Mouse (Mus musculus) embryonic facial prominence, embryonic 13.5 days (tissue): ENCODE measurements around the gene Ankrd11. TPM values are rescaled to one million over a fixed set of nuclear protein-coding genes. Genes with fewer than 3 reads are reported as not detected.
A peak's percentile ranks its signal among the peaks of the same experiment; 100 is the strongest.

Experiments
- ATAC-seq: fragments of 200-750 bp; cut with Nextera tagmentation; 2 replicates; pipeline ENCODE4 v1.8.0; 2017; ENCODE audit warnings: low read depth; ENCODE audit not compliant: insufficient number of reproducible peaks, insufficient read depth, low FRiP score, low TSS enrichment
- H3K27ac ChIP-seq: fragments of 300-500 bp; sonication (generic); 2 replicates; pipeline ENCODE4 v1.5.1; 2015; ENCODE audit warnings: moderate library complexity, mild to moderate bottlenecking, inconsistent platforms
- H3K27me3 ChIP-seq: fragments of 300-500 bp; sonication (generic); 2 replicates; pipeline ENCODE4 v1.6.1; 2015; ENCODE audit warnings: mild to moderate bottlenecking, inconsistent platforms
- H3K36me3 ChIP-seq: fragments of 300-500 bp; sonication (generic); 2 replicates; pipeline ENCODE4 v1.6.1; 2015; ENCODE audit warnings: mild to moderate bottlenecking, inconsistent platforms
- H3K4me1 ChIP-seq: fragments of 300-500 bp; sonication (generic); 2 replicates; pipeline ENCODE4 v1.6.1; 2015; ENCODE audit warnings: inconsistent platforms
- H3K4me2 ChIP-seq: fragments of 300-500 bp; sonication (generic); 2 replicates; pipeline ENCODE4 v1.6.1; 2015; ENCODE audit warnings: moderate library complexity, mild to moderate bottlenecking, inconsistent platforms
- H3K4me3 ChIP-seq: fragments of 300-500 bp; sonication (generic); 2 replicates; pipeline ENCODE4 v1.5.1; 2015; ENCODE audit warnings: mild to moderate bottlenecking, inconsistent platforms
- H3K9ac ChIP-seq: fragments of 300-500 bp; sonication (generic); 2 replicates; pipeline ENCODE4 v1.6.1; 2015; ENCODE audit warnings: mild to moderate bottlenecking, inconsistent platforms
- H3K9me3 ChIP-seq: fragments of 300-500 bp; sonication (generic); 2 replicates; pipeline ENCODE4 v1.6.1; 2016; ENCODE audit warnings: inconsistent platforms
- WGBS: fragments of 180-500 bp; shearing (Covaris S2); methylation state at CpG from one replicate; pipeline ENCODE4 v1.1.7; 2015; ENCODE audit warnings: mixed read lengths; 5-methylcytosine and 5-hydroxymethylcytosine counted together
- polyA plus RNA-seq: library from polyadenylated mRNA; unstranded; fragments of >200 nt; fragmentation: Nextera tagmentation; extraction: Ambion mirVana; gene quantifications from 2 replicates; pipeline ENCODE4 v1.2.1, GENCODE M21; 2015

The Ankrd11 gene
- polyA plus RNA-seq, 1 experiment from 2014 or later = 40.9 TPM

DNA sequence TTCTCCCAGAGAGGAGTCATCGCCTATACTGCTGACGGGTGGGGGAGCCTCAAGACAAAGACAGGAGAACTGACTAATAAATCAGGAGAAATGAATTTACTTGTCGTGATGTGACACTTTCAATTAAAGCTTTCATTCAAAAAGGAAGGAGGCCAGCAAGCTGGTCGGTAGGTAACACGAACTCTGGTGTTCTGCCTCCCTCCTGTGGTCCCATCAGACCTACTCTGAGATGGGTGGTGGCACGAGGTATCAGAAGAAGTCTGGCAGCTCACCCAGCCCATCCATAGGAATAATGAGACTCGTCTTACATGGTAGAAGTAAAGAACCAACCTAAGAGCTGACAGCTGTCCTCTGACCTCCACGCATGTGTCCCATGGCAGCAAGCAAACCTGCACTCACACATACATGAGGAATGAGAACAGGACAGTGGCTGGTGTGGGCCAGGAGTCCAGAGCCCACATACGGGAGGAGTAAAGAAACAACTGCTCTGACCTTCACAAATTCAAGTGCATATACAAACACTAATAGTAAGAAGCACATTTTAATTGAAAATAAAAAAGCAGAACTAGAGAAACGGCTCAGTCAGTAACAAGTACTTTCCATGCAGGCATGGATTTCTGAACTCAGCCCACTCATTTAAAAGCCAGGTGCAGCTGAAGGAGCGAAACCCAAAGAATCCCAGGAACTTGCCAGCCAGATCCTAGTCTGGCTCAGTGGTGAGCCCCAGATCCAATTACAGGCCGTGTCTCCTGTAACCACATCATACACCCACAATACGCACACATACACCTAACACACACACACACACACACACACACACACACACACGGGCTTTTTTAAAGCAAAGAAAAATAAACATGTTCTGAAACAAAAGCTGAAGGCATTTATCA lies 37.8 kb downstream of the Ankrd11 start:
- Histone ChIP-seq H3K36me3 (no peaks in the 10 kb centered on the region), H3K9ac (no peak overlapping the region), H3K4me1 (peaks cover 48% of the 10 kb centered on the region), H3K9me3 (no peaks in the 10 kb centered on the region), H3K27me3 (no peaks in the 10 kb centered on the region), H3K27ac (peak overlapping the region; percentile 24; the same call in 1 of the 2 replicates), H3K4me2 (no peak overlapping the region), H3K4me3 (no peak overlapping the region)
- WGBS = 58% methylated on average over 14 of the region's 14 CpGs
- no peak for ATAC-seq

DNA sequence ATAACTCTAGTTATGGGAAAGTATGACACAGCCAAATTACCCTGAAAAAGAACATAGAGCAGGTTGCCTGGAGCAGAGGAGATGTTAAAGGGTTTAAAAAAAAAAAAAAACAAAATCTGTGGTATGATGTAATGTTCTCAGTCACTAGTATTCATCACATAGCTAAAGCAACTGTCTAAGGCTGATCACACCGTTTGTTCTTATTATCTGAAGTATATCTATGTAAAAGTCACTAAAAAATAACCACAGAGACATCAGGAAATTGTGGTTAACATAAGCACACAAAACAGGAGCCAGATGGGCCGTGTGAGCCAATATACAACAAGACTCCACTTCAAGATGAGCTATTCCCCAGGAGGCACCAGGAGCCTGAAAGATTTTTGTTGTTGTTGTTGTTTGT lies 41.8 kb downstream of the Ankrd11 start:
- ATAC-seq = no peak
- 50% methylated on average over 2 of the region's 2 CpGs for WGBS
- Histone ChIP-seq H3K9me3 (no peaks in the 10 kb centered on the region), H3K36me3 (no peaks in the 10 kb centered on the region), H3K27me3 (no peaks in the 10 kb centered on the region), H3K4me1 (peaks cover 22% of the 10 kb centered on the region), H3K9ac (no peak overlapping the region), H3K4me3 (no peak overlapping the region), H3K27ac (no peak overlapping the region), H3K4me2 (no peak overlapping the region)

DNA sequence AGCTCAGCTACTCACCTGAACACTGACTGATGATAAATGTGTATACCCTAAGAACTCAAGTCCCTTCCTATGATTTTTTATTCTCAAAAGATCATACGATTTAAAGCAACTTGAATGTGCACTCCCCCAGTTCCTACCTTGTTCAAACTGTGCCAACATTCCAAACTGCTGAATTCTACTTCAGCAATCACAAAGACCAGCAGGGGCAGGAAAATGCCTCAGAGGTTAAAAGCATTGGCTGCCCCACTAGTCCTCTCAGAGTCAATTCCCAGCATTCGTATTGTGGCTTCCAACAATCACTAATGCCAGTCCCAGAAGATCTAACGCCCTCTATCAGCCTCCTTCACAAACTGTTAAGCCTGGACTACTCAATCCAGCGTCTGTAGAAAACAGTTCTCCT lies 44.1 kb downstream of the Ankrd11 start:
- H3K4me3 ChIP-seq = no peak overlapping the region
- 81% methylated on average over 4 of the region's 4 CpGs for WGBS
- no peak overlapping the region for H3K9ac ChIP-seq
- H3K27ac ChIP-seq = no peak overlapping the region
- no peaks in the 10 kb centered on the region for H3K27me3 ChIP-seq
- no peaks in the 10 kb centered on the region for H3K36me3 ChIP-seq
- H3K9me3 ChIP-seq = no peaks in the 10 kb centered on the region
- H3K4me1 ChIP-seq = peaks cover 19% of the 10 kb centered on the region
- ATAC-seq = no peak
- H3K4me2 ChIP-seq = no peak overlapping the region

DNA sequence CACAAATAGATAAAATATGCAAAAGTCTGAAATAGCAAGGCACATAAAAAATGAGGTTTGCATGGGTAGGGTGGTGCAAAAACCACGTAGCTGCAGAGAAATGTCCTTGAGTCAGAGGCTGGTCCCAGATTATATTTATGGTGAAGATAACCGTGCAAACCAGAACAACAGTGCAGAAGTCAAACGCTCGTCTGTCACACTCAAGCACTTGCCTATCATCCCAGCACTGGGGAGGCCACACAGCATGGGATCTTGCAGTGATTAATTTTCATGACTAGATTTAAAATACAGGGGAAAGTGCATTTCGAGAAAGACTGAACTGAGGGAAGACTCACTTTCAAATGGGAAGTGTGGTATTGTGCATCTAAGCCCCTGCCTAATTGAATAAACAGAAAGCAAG lies 48.3 kb downstream of the Ankrd11 start:
- Histone ChIP-seq H3K9me3 (no peaks in the 10 kb centered on the region), H3K27me3 (no peaks in the 10 kb centered on the region), H3K4me2 (no peak overlapping the region), H3K4me3 (no peak overlapping the region), H3K27ac (no peak overlapping the region), H3K9ac (no peak overlapping the region), H3K4me1 (peaks cover 22% of the 10 kb centered on the region), H3K36me3 (no peaks in the 10 kb centered on the region)
- WGBS = 70% methylated on average over 5 of the region's 5 CpGs
- ATAC-seq = no peak

- Histone ChIP-seq H3K36me3 (no peaks in the 10 kb centered on the region), H3K27me3 (no peaks in the 10 kb centered on the region), H3K27ac (no peak overlapping the region), H3K4me3 (no peak overlapping the region), H3K4me1 (peaks cover 25% of the 10 kb centered on the region), H3K9ac (no peak overlapping the region), H3K9me3 (no peaks in the 10 kb centered on the region), H3K4me2 (no peak overlapping the region)
- WGBS = 76% methylated on average over 3 of the region's 3 CpGs
- ATAC-seq = no peak
These were observed 49.0 kb downstream of the Ankrd11 start for GRCm38 (mm10) chr8:122993031-122993430.

- WGBS = 61% methylated on average over 2 of the region's 2 CpGs
These were observed 49.8 kb downstream of the Ankrd11 start for GRCm38 (mm10) chr8:122992296-122992695.

DNA sequence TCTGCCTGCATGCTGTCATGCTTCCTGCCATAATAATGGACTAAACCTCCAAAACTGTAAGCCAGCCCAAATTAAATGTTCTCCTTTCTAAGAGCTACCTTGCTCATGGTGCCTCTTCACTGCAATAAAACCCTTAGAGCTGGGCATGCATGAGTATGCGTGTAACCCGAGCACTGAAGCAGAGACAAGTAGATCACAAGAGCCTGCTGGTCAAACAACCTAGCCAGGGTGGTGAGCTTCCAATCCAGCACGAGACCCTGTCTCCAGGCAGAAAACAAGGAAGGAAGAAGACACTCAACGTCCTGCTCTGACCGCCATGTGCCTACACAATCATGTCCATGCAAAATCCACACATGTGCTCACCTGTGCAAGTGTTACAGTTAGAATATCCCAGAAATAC lies 50.7 kb downstream of the Ankrd11 start:
- WGBS = 88% methylated on average over 5 of the region's 5 CpGs
- no peak for ATAC-seq

More at GRCm38 (mm10) chr8:122992296-122992695, 49.8 kb downstream of the Ankrd11 start:
- no peak overlapping the region for H3K4me3 ChIP-seq
- no peak overlapping the region for H3K9ac ChIP-seq
- no peak for ATAC-seq
- H3K9me3 ChIP-seq = no peaks in the 10 kb centered on the region
- H3K36me3 ChIP-seq = no peaks in the 10 kb centered on the region
- no peaks in the 10 kb centered on the region for H3K27me3 ChIP-seq
- no peak overlapping the region for H3K4me2 ChIP-seq
- peaks cover 30% of the 10 kb centered on the region for H3K4me1 ChIP-seq
- H3K27ac ChIP-seq = no peak overlapping the region

DNA sequence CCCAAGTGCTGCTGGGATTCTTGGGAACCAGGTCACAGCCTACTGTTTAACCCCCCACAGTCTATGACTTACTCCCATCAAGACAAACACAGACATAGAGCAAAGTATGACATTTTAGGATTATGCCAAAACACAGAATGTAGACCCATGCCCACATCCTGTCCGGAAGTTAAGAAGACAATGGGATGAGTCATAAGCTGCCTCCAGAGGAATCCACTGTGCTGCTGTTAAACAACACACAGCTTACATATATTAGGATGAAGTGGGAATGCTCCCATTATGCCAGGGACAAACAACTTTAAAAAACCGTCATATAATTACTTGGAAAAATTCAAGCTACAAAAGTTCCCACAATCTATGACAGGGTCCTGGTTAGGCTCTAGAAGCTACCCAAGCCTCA lies 52.1 kb downstream of the Ankrd11 start:
- Histone ChIP-seq H3K27ac (no peak overlapping the region), H3K27me3 (no peaks in the 10 kb centered on the region), H3K4me1 (peaks cover 46% of the 10 kb centered on the region), H3K4me3 (no peak overlapping the region), H3K9me3 (no peaks in the 10 kb centered on the region), H3K9ac (no peak overlapping the region), H3K4me2 (no peak overlapping the region), H3K36me3 (no peaks in the 10 kb centered on the region)
- ATAC-seq = no peak
- 83% methylated on average over 2 of the region's 2 CpGs for WGBS

More for the DNA sequence above, 50.7 kb downstream of the Ankrd11 start:
- H3K27me3 ChIP-seq = no peaks in the 10 kb centered on the region
- no peaks in the 10 kb centered on the region for H3K9me3 ChIP-seq
- H3K4me1 ChIP-seq = peaks cover 34% of the 10 kb centered on the region
- H3K9ac ChIP-seq = no peak overlapping the region
- no peak overlapping the region for H3K4me2 ChIP-seq
- no peak overlapping the region for H3K27ac ChIP-seq
- no peak overlapping the region for H3K4me3 ChIP-seq
- no peaks in the 10 kb centered on the region for H3K36me3 ChIP-seq

DNA sequence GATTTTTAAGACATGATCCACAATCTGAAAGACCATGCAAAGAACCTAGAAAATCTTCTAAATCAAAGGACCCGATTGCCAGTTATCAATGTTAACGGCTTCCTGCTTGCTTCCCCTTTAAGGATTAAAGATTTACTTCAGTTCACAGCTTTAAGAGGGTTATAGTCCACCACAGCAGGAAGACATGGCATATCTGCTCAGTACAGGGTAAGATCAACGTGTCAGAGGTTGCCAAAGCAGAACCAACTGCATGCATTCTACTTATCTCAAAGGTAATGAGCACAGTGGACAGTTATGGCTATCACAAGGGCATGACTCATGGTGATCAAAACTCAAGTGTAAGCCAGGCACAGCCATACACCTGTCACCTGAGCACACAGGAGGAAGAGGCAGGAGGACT lies 53.1 kb downstream of the Ankrd11 start:
- H3K27ac ChIP-seq = no peak overlapping the region
- ATAC-seq = no peak
- H3K4me1 ChIP-seq = peaks cover 40% of the 10 kb centered on the region
- 90% methylated on average over 3 of the region's 3 CpGs for WGBS
- H3K9ac ChIP-seq = no peak overlapping the region
- H3K9me3 ChIP-seq = no peaks in the 10 kb centered on the region
- H3K4me2 ChIP-seq = no peak overlapping the region
- H3K36me3 ChIP-seq = no peaks in the 10 kb centered on the region
- no peaks in the 10 kb centered on the region for H3K27me3 ChIP-seq
- H3K4me3 ChIP-seq = no peak overlapping the region

DNA sequence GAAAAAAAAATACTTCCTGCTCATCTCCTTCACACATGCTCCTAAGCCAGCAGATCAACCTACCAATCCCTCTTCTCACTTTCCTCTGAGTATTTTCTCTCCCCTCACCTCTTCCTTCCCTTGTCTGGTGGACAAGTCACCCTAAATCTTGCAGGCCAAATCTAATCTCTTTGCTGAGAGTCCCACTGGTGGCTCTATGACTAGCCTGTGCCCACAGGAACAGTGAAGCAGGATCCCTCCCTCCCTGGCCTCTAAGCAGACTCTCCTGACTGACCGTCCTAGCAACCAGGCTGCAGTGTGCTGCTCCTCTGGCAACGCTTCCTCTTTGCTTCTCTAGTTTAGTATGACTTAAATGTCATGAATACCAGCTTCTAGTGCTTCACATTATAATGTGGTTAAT lies 54.8 kb downstream of the Ankrd11 start:
- Histone ChIP-seq H3K4me1 (peaks cover 31% of the 10 kb centered on the region), H3K4me2 (no peak overlapping the region), H3K9me3 (no peaks in the 10 kb centered on the region), H3K4me3 (no peak overlapping the region), H3K27me3 (no peaks in the 10 kb centered on the region), H3K27ac (no peak overlapping the region), H3K36me3 (no peaks in the 10 kb centered on the region), H3K9ac (no peak overlapping the region)
- WGBS = 54% methylated on average over 2 of the region's 2 CpGs
- ATAC-seq = no peak

GRCm38 (mm10) chr8:122986501-122987184 lies 55.4 kb downstream of the Ankrd11 start:
- H3K4me2 ChIP-seq = no peak overlapping the region
- H3K4me3 ChIP-seq = no peak overlapping the region
- 84% methylated on average over 8 of the region's 8 CpGs for WGBS
- no peaks in the 10 kb centered on the region for H3K36me3 ChIP-seq
- ATAC-seq = no peak
- no peaks in the 10 kb centered on the region for H3K9me3 ChIP-seq
- no peak overlapping the region for H3K9ac ChIP-seq
- H3K27ac ChIP-seq = no peak overlapping the region
- H3K4me1 ChIP-seq = peaks cover 26% of the 10 kb centered on the region
- H3K27me3 ChIP-seq = no peaks in the 10 kb centered on the region

- no peaks in the 10 kb centered on the region for H3K9me3 ChIP-seq
- WGBS = 83% methylated on average over 3 of the region's 3 CpGs
- H3K9ac ChIP-seq = no peak overlapping the region
- H3K4me2 ChIP-seq = no peak overlapping the region
- no peaks in the 10 kb centered on the region for H3K36me3 ChIP-seq
- H3K27me3 ChIP-seq = no peaks in the 10 kb centered on the region
- no peak overlapping the region for H3K27ac ChIP-seq
- no peak for ATAC-seq
- no peak overlapping the region for H3K4me3 ChIP-seq
- peaks cover 42% of the 10 kb centered on the region for H3K4me1 ChIP-seq
These were observed 57.9 kb downstream of the Ankrd11 start for GRCm38 (mm10) chr8:122984175-122984574.
